Mouse (Mus musculus) stomach, embryonic 14.5 days (tissue): ENCODE measurements around the gene 2810006K23Rik. TPM values are rescaled to one million over a fixed set of nuclear protein-coding genes. Genes with fewer than 3 reads are reported as not detected.
A peak's percentile ranks its signal among the peaks of the same experiment; 100 is the strongest.
"Not testable (repeated sequence)": the region's sequence is repeated elsewhere in the genome, so short reads cannot be mapped to it uniquely, and the experiment has no call there.

ENCODE experiments used
- ATAC-seq: fragments of 200-750 bp; cut with Nextera tagmentation; 2 replicates; pipeline ENCODE4 v1.8.0; 2017; ENCODE audit warnings: low read depth, moderate TSS enrichment; ENCODE audit not compliant: insufficient number of reproducible peaks, insufficient read depth, low FRiP score
- H3K27ac ChIP-seq: fragments of 300-500 bp; sonication (generic); 2 replicates; pipeline ENCODE4 v1.5.1; 2014; ENCODE audit warnings: mild to moderate bottlenecking, low read length, moderate library complexity, mixed read lengths
- H3K27me3 ChIP-seq: fragments of 300-500 bp; sonication (generic); 2 replicates; pipeline ENCODE4 v1.6.1; 2014; ENCODE audit warnings: low read length, control low read depth, mixed read lengths; ENCODE audit not compliant: control insufficient read depth, insufficient read depth
- H3K36me3 ChIP-seq: fragments of 300-500 bp; sonication (generic); 2 replicates; pipeline ENCODE4 v1.6.1; 2014; ENCODE audit warnings: mild to moderate bottlenecking, control low read depth, low read length, moderate library complexity, mixed read lengths; ENCODE audit not compliant: control insufficient read depth, insufficient read depth
- H3K4me1 ChIP-seq: fragments of 300-500 bp; sonication (generic); 2 replicates; pipeline ENCODE4 v1.6.1; 2014; ENCODE audit warnings: low read length, control low read depth, mixed read lengths; ENCODE audit not compliant: control insufficient read depth, insufficient read depth
- H3K4me2 ChIP-seq: fragments of 300-500 bp; sonication (generic); replicated peaks from 2 replicates; pipeline ENCODE4 v1.6.1; 2014; ENCODE audit warnings: low read depth, low read length, control low read depth
- H3K4me3 ChIP-seq: fragments of 300-500 bp; sonication (generic); 2 replicates; pipeline ENCODE4 v1.5.1; 2014; ENCODE audit warnings: low read depth, low read length, control low read depth
- H3K9ac ChIP-seq: fragments of 300-500 bp; sonication (generic); replicated peaks from 2 replicates; pipeline ENCODE4 v1.6.1; 2014; ENCODE audit warnings: low read depth, mild to moderate bottlenecking, control low read depth, low read length, moderate library complexity, mixed read lengths
- H3K9me3 ChIP-seq: fragments of 300-500 bp; sonication (generic); 2 replicates; pipeline ENCODE4 v1.6.1; 2016; ENCODE audit warnings: low read depth, low read length, control low read depth; ENCODE audit not compliant: control insufficient read depth
- WGBS: fragments of 180-500 bp; shearing (Covaris S2); extraction: QIAGEN DNeasy Blood & Tissue Kit; methylation state at CpG from one replicate; pipeline ENCODE4 v1.1.7; 2014; 5-methylcytosine and 5-hydroxymethylcytosine counted together
- polyA plus RNA-seq: library from polyadenylated mRNA; unstranded; fragments of >200 nt; fragmentation: Nextera tagmentation; extraction: Ambion mirVana; gene quantifications from 2 replicates; pipeline ENCODE4 v1.2.1, GENCODE M21; 2014

2810006K23Rik gene
- polyA plus RNA-seq, 1 experiment from 2014 or later, result 10.8 TPM

GRCm38 (mm10) chr5:124334392-124334791, 6.5 kb downstream of the 2810006K23Rik start:
- Histone ChIP-seq H3K27me3 (no peaks in the 10 kb centered on the region), H3K9ac (no peak overlapping the region), H3K36me3 (no peaks in the 10 kb centered on the region), H3K4me3 (no peak overlapping the region), H3K27ac (0 out of 2 replicates have a peak overlapping the region, but pooled peaks have one; percentile 15), H3K4me1 (peaks cover 13% of the 10 kb centered on the region), H3K4me2 (no peak overlapping the region), H3K9me3 (no peaks in the 10 kb centered on the region)
- WGBS, result 60% methylated on average over 6 of the region's 6 CpGs
- no peak for ATAC-seq

DNA sequence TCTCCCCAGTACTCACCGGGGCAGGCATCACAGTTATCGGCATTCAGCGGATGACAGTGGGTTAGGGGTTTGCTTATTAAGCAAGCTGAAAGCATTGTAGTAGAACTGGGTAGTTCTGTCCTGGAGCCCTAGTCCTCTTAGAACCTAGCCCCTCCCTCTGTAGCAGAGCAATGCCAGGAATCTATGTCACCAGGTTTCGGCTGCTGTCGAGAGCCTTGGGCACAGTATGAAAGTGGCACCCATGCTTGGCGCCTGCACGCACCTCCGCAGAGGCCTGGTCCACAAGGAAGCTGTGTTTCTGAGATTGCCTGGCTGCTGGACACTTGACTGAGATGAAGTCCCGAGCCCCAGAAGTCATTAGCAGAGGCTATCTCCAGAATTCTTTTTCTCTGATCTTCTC, 9.2 kb downstream of the 2810006K23Rik start:
- H3K9ac ChIP-seq, result no peak overlapping the region
- no peak overlapping the region for H3K27ac ChIP-seq
- H3K4me1 ChIP-seq, result peaks cover 13% of the 10 kb centered on the region
- H3K9me3 ChIP-seq, result no peaks in the 10 kb centered on the region
- no peak overlapping the region for H3K4me2 ChIP-seq
- H3K36me3 ChIP-seq, result no peaks in the 10 kb centered on the region
- ATAC-seq, result no peak
- H3K27me3 ChIP-seq, result no peaks in the 10 kb centered on the region
- 83% methylated on average over 9 of the region's 9 CpGs for WGBS
- no peak overlapping the region for H3K4me3 ChIP-seq

DNA sequence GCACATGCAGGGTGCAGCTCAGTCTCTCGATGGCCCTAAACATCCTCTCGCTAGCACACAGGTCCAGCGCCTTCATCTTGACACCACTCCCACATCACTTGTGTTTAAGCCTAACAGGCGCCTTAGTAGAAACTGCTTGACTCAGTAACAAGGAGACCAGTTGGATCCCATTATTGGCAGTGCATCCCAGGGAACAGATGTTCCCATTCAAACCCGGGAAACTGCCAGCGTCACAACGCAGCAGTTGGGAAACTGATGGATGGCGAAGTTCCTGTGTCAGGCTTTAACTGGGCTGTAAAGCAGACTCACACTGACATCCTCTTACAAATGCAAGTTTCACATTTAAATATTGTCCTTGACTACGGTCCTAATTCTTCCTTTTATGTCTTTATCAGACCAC, 10.0 kb downstream of the 2810006K23Rik start:
- H3K4me1 ChIP-seq, result peaks cover 13% of the 10 kb centered on the region
- H3K36me3 ChIP-seq, result no peaks in the 10 kb centered on the region
- no peaks in the 10 kb centered on the region for H3K27me3 ChIP-seq
- 31% methylated on average over 9 of the region's 9 CpGs for WGBS
- H3K9ac ChIP-seq, result no peak overlapping the region
- H3K4me2 ChIP-seq, result no peak overlapping the region
- no peaks in the 10 kb centered on the region for H3K9me3 ChIP-seq
- peak; percentile 17; the same call in 1 of the 2 replicates for ATAC-seq
- H3K4me3 ChIP-seq, result no peak overlapping the region
- H3K27ac ChIP-seq, result peak overlapping the region; percentile 12; the same call in 1 of the 2 replicates

GRCm38 (mm10) chr5:124338791-124339190, 10.9 kb downstream of the 2810006K23Rik start:
- no peaks in the 10 kb centered on the region for H3K9me3 ChIP-seq
- WGBS, result 88% methylated on average over 8 of the region's 8 CpGs
- no peaks in the 10 kb centered on the region for H3K27me3 ChIP-seq
- peaks cover 13% of the 10 kb centered on the region for H3K4me1 ChIP-seq
- no peak overlapping the region for H3K9ac ChIP-seq
- H3K4me2 ChIP-seq, result no peak overlapping the region
- no peak for ATAC-seq
- H3K27ac ChIP-seq, result 0 out of 2 replicates have a peak overlapping the region, but pooled peaks have one; percentile 12
- H3K36me3 ChIP-seq, result no peaks in the 10 kb centered on the region
- H3K4me3 ChIP-seq, result no peak overlapping the region

GRCm38 (mm10) chr5:124341753-124342339, 14.0 kb downstream of the 2810006K23Rik start:
- not testable (repeated sequence) for H3K9me3 ChIP-seq, H3K4me3 ChIP-seq, H3K27ac ChIP-seq, H3K27me3 ChIP-seq, H3K9ac ChIP-seq, H3K4me2 ChIP-seq
- Histone ChIP-seq H3K4me1 (peaks cover 13% of the 10 kb centered on the region), H3K36me3 (peaks cover 19% of the 10 kb centered on the region)
- WGBS, result 67% methylated on average over 6 of the region's 6 CpGs
- 0 out of 2 replicates have a peak, but pooled peaks have one; percentile 29 for ATAC-seq

- Histone ChIP-seq H3K9ac (no peak overlapping the region), H3K4me2 (no peak overlapping the region), H3K4me3 (no peak overlapping the region), H3K27ac (no peak overlapping the region), H3K36me3 (peaks cover 23% of the 10 kb centered on the region), H3K9me3 (no peaks in the 10 kb centered on the region), H3K4me1 (peaks cover 5% of the 10 kb centered on the region; the same call in 1 of the 2 replicates), H3K27me3 (no peaks in the 10 kb centered on the region)
- 77% methylated on average over 8 of the region's 8 CpGs for WGBS
- no peak for ATAC-seq
Measured at GRCm38 (mm10) chr5:124342897-124343296, 15.0 kb downstream of the 2810006K23Rik start.

GRCm38 (mm10) chr5:124349196-124349595, 21.3 kb downstream of the 2810006K23Rik start:
- no peak overlapping the region for H3K4me2 ChIP-seq
- no peak for ATAC-seq
- no peaks in the 10 kb centered on the region for H3K9me3 ChIP-seq
- WGBS, result 92% methylated on average over 17 of the region's 17 CpGs
- no peak overlapping the region for H3K4me3 ChIP-seq
- peaks cover 43% of the 10 kb centered on the region for H3K36me3 ChIP-seq
- H3K27ac ChIP-seq, result no peak overlapping the region
- peaks cover 17% of the 10 kb centered on the region for H3K4me1 ChIP-seq
- no peak overlapping the region; the same call in 1 of the 2 replicates for H3K9ac ChIP-seq
- H3K27me3 ChIP-seq, result no peaks in the 10 kb centered on the region

DNA sequence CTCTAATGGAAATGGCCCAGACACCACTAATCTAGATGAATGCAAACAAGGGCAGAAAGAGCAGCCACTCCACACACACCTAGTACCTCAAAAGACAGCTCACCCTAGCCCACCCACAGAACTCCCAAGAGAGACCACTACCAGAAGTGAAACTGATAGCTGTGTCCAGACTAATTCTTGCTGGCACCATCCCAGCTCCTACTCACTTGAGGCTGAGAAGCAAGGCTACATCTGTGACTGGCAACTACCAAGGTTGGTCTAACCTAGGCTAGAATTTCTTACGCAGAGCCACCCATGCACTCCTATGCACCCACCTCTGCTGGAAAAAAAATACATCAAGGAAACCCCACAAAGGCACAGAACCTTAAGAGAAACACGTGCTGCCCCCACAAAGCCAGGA, 22.5 kb downstream of the 2810006K23Rik start:
- WGBS, result 78% methylated on average over 2 of the region's 2 CpGs

More for the DNA sequence above, 22.5 kb downstream of the 2810006K23Rik start:
- H3K4me2 ChIP-seq, result peak overlapping the region; percentile 96; the same call in 1 of the 2 replicates
- 0 out of 2 replicates have a peak overlapping the region, but pooled peaks have one; percentile 7 for H3K9ac ChIP-seq
- peaks cover 17% of the 10 kb centered on the region for H3K4me1 ChIP-seq
- no peaks in the 10 kb centered on the region for H3K9me3 ChIP-seq
- no peak for ATAC-seq
- peak overlapping the region; percentile 99; the same call in 1 of the 2 replicates for H3K27ac ChIP-seq
- H3K27me3 ChIP-seq, result no peaks in the 10 kb centered on the region
- peaks cover 34% of the 10 kb centered on the region for H3K36me3 ChIP-seq
- no peak overlapping the region for H3K4me3 ChIP-seq
